Mouse (Mus musculus): ENCODE data around the gene Hvcn1. TPM values are rescaled to one million over a fixed set of nuclear protein-coding genes. Genes with fewer than 3 reads are reported as not detected.

Hvcn1 gene
- polyA plus RNA-seq, 1 experiment = 174 TPM

DNA sequence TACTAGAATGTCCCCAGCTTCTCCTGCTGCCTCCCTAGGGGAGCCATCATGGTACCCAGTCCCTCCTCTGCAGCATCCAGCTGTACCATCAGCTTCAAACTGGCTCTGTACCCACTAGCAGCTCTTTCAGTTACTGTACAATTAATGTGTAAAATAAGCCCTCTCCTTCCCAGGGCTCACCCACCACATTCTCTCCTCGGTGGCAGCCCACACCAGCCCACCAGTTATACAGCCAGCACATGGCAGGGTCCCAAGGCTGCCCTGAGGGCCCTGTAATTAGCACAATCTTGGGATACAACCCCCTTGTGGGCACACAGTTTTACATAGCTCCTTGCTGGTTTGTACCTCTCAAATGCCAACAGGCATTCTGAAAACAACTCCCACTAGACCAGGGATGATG is 34.4 kb downstream of the Hvcn1 start:
- peak overlapping the region; percentile 51 for H3K27ac ChIP-seq (ENCODE audit: insufficient read depth, low read length)
- 78% methylated on average over 1 of the region's 1 CpGs for WGBS
- no peak for DNase-seq (ENCODE audit: low read depth in 1 of 2, low spot score in 2 of 2)
- TF ChIP-seq POLR2A (IDR thresholded peaks at IDR 0.05; ENCODE audit: low read depth, low read length) (no peak), CTCF (IDR thresholded peaks at IDR 0.05; ENCODE audit: extremely low read depth, insufficient read depth, insufficient read length, insufficient replicate concordance) (no peak)
- H3K4me3 ChIP-seq (ENCODE audit: extremely low read depth, insufficient read depth, insufficient read length) = no peak overlapping the region
- peaks cover 49% of the 10 kb centered on the region for H3K36me3 ChIP-seq (ENCODE audit: control insufficient read depth, insufficient read depth, low read length)
- no peaks in the 10 kb centered on the region for H3K27me3 ChIP-seq (ENCODE audit: control insufficient read depth, insufficient read depth, low read length)
- peaks cover 11% of the 10 kb centered on the region; the same call in 1 of the 2 replicates for H3K4me1 ChIP-seq (ENCODE audit: control insufficient read depth, insufficient read depth, insufficient read length)

DNA sequence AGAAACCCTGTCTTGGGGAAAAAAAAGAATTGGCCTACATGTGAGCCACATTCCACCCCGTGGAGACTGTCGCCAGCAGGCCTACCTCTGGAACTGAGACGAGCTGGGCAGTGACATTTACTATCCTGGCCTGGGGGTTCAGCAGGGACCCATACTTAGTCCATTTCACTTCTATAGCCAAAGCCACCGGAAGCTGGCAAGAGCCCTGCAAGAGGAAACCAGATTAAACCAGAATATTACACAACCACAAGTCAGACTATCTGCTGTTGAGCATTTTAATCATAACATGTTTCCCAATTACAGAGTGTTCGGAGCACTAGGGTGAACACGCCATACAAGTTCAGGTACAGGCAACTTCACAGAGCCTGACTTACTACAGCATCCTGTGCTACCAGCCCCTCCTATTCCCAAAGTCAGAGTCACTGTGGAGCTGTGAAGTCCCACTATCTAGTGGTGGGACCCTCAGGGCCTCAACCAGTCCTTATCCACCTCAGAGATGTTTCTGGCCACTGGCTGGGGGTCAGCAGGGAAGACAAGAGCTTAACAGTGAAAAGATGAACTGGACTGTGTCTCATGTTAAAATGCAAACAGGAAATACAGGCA is 36.0 kb downstream of the Hvcn1 start:
- H3K27me3 ChIP-seq (ENCODE audit: control insufficient read depth, insufficient read depth, low read length) = no peaks in the 10 kb centered on the region
- TF ChIP-seq POLR2A (IDR thresholded peaks at IDR 0.05; ENCODE audit: low read depth, low read length) = no peak
- no peak for TF ChIP-seq CTCF (IDR thresholded peaks at IDR 0.05; ENCODE audit: extremely low read depth, insufficient read depth, insufficient read length, insufficient replicate concordance)
- no peak for DNase-seq (ENCODE audit: low read depth in 1 of 2, low spot score in 2 of 2)
- peak overlapping the region; percentile 84 for H3K27ac ChIP-seq (ENCODE audit: insufficient read depth, low read length)
- WGBS = 62% methylated on average over 6 of the region's 6 CpGs
- peaks cover 38% of the 10 kb centered on the region for H3K36me3 ChIP-seq (ENCODE audit: control insufficient read depth, insufficient read depth, low read length)
- H3K4me3 ChIP-seq (ENCODE audit: extremely low read depth, insufficient read depth, insufficient read length) = no peak overlapping the region
- peaks cover 8% of the 10 kb centered on the region; the same call in 1 of the 2 replicates for H3K4me1 ChIP-seq (ENCODE audit: control insufficient read depth, insufficient read depth, insufficient read length)

DNA sequence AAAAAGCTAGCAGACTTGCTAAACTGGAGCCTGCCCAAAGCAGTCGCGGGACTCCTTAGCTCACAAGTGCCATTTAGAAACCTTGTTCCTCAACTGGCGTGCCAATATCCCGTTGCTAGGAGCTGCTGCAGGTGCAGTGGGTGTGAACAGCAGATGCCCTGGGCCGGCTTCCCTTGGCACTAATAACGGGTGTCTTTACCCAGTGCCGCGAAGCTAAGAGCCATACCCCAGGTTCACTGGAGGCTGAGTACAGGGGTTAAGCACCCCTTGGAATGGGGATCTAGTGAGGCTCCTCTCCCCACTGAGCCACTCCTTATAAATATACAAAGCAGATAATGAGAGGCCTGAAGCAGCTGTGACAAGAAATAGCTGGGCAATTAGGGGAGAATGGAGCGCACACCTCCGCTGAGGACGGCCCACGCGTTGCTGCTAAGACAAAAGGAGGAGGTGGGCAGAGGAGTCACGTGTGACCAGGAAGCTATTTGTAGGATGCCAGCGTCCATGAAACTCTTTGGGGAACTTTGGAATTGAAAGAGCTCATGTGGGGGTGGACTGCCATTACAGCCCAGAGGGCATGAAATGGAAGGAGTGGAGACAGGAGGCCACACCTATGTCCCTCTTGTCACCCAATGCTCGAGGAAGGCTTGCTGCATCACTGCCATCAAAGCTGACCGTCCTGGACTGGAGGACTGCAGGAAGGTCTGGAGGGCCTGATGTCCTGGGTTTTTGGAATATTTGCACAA is 37.3 kb downstream of the Hvcn1 start:
- Histone ChIP-seq H3K36me3 (ENCODE audit: control insufficient read depth, insufficient read depth, low read length) (peaks cover 30% of the 10 kb centered on the region), H3K27ac (ENCODE audit: insufficient read depth, low read length) (peak overlapping the region; percentile 84), H3K27me3 (ENCODE audit: control insufficient read depth, insufficient read depth, low read length) (no peaks in the 10 kb centered on the region), H3K4me3 (ENCODE audit: extremely low read depth, insufficient read depth, insufficient read length) (no peak overlapping the region), H3K4me1 (ENCODE audit: control insufficient read depth, insufficient read depth, insufficient read length) (peaks cover 8% of the 10 kb centered on the region; the same call in 1 of the 2 replicates)
- TF ChIP-seq CTCF (IDR thresholded peaks at IDR 0.05; ENCODE audit: extremely low read depth, insufficient read depth, insufficient read length, insufficient replicate concordance) (no peak), POLR2A (IDR thresholded peaks at IDR 0.05; ENCODE audit: low read depth, low read length) (no peak)
- DNase-seq (ENCODE audit: low read depth in 1 of 2, low spot score in 2 of 2) = no peak
- WGBS = 74% methylated on average over 17 of the region's 17 CpGs

DNA sequence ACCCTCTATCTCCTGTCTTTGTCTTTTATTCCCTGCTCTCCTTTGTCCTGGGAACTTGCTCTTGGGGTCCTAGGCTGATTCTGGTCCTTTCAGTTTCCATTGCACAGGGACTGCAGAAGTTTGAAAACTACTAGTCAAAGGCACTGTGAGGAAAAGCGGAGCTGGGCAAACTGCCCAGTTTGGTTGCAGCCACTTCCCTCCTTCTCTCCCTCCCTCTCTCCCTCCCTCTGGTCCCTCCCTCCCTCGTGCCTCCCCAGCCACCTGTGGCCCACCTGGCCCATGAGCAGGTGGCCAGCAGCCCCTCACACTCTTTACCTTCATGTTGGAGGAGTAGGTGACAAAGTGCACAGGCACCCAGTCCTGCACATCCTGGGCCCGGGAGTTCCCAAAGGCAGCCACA is 38.6 kb downstream of the Hvcn1 start:
- TF ChIP-seq CTCF (IDR thresholded peaks at IDR 0.05; ENCODE audit: extremely low read depth, insufficient read depth, insufficient read length, insufficient replicate concordance) = no peak
- no peak for TF ChIP-seq POLR2A (IDR thresholded peaks at IDR 0.05; ENCODE audit: low read depth, low read length)
- H3K4me1 ChIP-seq (ENCODE audit: control insufficient read depth, insufficient read depth, insufficient read length) = peaks cover 8% of the 10 kb centered on the region; the same call in 1 of the 2 replicates
- peaks cover 19% of the 10 kb centered on the region for H3K36me3 ChIP-seq (ENCODE audit: control insufficient read depth, insufficient read depth, low read length)
- WGBS = 46% methylated on average over 3 of the region's 3 CpGs
- DNase-seq (ENCODE audit: low read depth in 1 of 2, low spot score in 2 of 2) = no peak
- H3K27me3 ChIP-seq (ENCODE audit: control insufficient read depth, insufficient read depth, low read length) = no peaks in the 10 kb centered on the region
- H3K4me3 ChIP-seq (ENCODE audit: extremely low read depth, insufficient read depth, insufficient read length) = no peak overlapping the region
- H3K27ac ChIP-seq (ENCODE audit: insufficient read depth, low read length) = no peak overlapping the region

DNA sequence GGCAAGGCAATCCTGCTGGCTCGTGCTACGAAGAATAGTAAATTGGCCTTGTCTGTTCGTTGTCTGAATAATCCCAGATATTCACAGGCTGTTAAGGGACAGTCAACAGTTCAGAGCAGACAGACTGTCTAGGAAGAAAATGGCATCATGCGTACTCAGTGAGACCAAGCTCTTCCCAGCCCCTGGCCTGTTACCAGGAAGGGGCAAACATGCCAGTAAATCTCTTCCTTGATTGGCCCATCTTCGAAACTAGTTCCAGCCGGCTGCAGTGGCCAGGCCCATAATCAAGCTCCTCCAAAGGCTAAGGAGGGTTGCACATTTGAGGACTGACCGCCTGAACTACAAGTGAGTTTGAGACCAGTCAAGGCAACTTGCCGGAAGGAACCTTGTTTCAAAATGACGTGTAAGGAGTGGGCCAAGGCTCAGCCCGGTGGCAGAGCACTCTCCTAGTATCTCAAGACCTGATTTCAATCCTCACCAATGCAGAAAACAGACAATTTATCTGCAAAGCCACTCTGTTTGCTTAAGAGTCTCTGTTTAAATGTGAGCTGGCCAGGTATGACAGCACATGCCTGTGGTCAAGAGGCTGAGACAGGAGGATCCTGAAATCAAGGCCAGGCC is 40.1 kb downstream of the Hvcn1 start:
- no peak overlapping the region for H3K4me3 ChIP-seq (ENCODE audit: extremely low read depth, insufficient read depth, insufficient read length)
- WGBS = 91% methylated on average over 10 of the region's 10 CpGs
- DNase-seq (ENCODE audit: low read depth in 1 of 2, low spot score in 2 of 2) = no peak
- TF ChIP-seq POLR2A (IDR thresholded peaks at IDR 0.05; ENCODE audit: low read depth, low read length) (no peak), CTCF (IDR thresholded peaks at IDR 0.05; ENCODE audit: extremely low read depth, insufficient read depth, insufficient read length, insufficient replicate concordance) (no peak)
- peaks cover 20% of the 10 kb centered on the region; the same call in 1 of the 2 replicates for H3K4me1 ChIP-seq (ENCODE audit: control insufficient read depth, insufficient read depth, insufficient read length)
- peaks cover 5% of the 10 kb centered on the region for H3K36me3 ChIP-seq (ENCODE audit: control insufficient read depth, insufficient read depth, low read length)
- H3K27me3 ChIP-seq (ENCODE audit: control insufficient read depth, insufficient read depth, low read length) = no peaks in the 10 kb centered on the region
- H3K27ac ChIP-seq (ENCODE audit: insufficient read depth, low read length) = no peak overlapping the region

DNA sequence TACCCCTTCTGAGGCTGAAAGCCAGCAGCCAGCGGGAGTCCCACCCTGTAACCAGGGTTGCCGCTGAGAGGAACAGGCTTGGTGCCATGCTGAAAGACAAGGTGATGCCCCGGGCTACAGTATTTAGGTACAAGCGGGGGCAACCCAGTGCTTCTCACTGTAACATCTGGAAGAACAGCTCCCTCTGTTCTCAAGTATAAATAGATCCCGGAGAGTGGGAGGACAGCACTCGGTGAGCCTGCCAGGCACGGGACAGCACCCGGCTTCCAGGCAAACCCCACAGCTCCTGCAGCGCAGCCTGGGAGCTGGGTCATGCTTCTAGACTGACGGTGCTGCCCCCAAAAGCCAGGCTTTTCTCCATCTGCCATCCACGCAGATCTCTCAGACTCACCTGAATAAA is 40.9 kb downstream of the Hvcn1 start:
- no peak overlapping the region for H3K4me3 ChIP-seq (ENCODE audit: extremely low read depth, insufficient read depth, insufficient read length)
- H3K27ac ChIP-seq (ENCODE audit: insufficient read depth, low read length) = no peak overlapping the region
- DNase-seq (ENCODE audit: low read depth in 1 of 2, low spot score in 2 of 2) = no peak
- WGBS = 93% methylated on average over 11 of the region's 11 CpGs
- H3K4me1 ChIP-seq (ENCODE audit: control insufficient read depth, insufficient read depth, insufficient read length) = peaks cover 22% of the 10 kb centered on the region
- TF ChIP-seq POLR2A (IDR thresholded peaks at IDR 0.05; ENCODE audit: low read depth, low read length) (no peak), CTCF (IDR thresholded peaks at IDR 0.05; ENCODE audit: extremely low read depth, insufficient read depth, insufficient read length, insufficient replicate concordance) (no peak)
- peaks cover 2% of the 10 kb centered on the region; the same call in 1 of the 2 replicates for H3K36me3 ChIP-seq (ENCODE audit: control insufficient read depth, insufficient read depth, low read length)
- no peaks in the 10 kb centered on the region for H3K27me3 ChIP-seq (ENCODE audit: control insufficient read depth, insufficient read depth, low read length)
